ENCODE assay signal across 14 mouse cellular contexts in the genomic region with DNA sequence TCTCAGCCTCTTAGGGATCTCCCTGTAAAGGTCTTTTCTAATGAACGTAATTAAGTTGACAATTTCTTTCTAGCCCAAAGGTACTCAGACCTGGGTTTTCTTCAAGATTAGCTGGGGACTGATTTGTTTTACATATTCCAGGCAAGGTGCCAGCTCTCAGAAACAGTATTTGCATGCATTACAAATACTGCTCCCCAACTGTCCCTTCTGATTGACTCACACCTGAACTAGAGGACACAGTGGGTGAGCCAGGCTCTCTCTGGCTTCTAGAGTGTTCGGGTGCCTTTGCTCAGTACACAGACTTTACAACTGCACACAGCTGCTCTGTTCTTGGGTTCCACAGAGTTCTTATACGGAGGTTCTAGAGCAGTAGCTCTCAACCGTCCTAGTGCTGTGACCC.
"Had no signal": no experiment of that assay in that cellular context is flagged by ENCODE, and none has a peak within 500 bp of the region (broad histone marks: within the 10 kb centered on the region; RNA-seq: fewer than 3 reads in every experiment).

No protein-coding gene starts in this region.

- H3K9me3 ChIP-seq: limb, embryonic 10.5 days; liver, embryonic 15.5 days; neural tube, embryonic 15.5 days had no signal

- ATAC-seq: intestine, embryonic 16.5 days had no signal

- H3K9ac ChIP-seq: liver, embryonic 15.5 days; neural tube, embryonic 15.5 days had no signal

- H3K27me3 ChIP-seq: liver, embryonic 15.5 days; neural tube, embryonic 15.5 days had no signal

- H3K27ac ChIP-seq: kidney, postnatal 0 days; left cerebral cortex, adult 2 months; limb, embryonic 10.5 days; liver, embryonic 15.5 days; neural tube, embryonic 15.5 days had no signal

- DNase-seq: lung, adult 2 months; right cerebral cortex, adult 18-20 months; right cerebral cortex, postnatal 25 days; thymus, adult 18-20 months; thymus, postnatal 14 days had no signal

- H3K4me2 ChIP-seq: liver, embryonic 11.5 days; liver, embryonic 15.5 days; midbrain, embryonic 11.5 days; neural tube, embryonic 15.5 days had no signal

- H3K36me3 ChIP-seq: limb, embryonic 10.5 days; liver, embryonic 15.5 days; neural tube, embryonic 15.5 days had no signal

- H3K4me1 ChIP-seq: neural tube, embryonic 15.5 days had no signal

- H3K4me3 ChIP-seq: left cerebral cortex, adult 2 months; limb, embryonic 10.5 days; liver, embryonic 15.5 days; myocyte; neural tube, embryonic 15.5 days had no signal
